In genomic region chr9:65823716-65824462, GRCm38 (mm10) we compare ENCODE assay signal across 8 mouse cellular contexts. TPM values are rescaled to one million over a fixed set of nuclear protein-coding genes. Genes with fewer than 3 reads are reported as not detected.
DNase-seq lines count a peak whose midpoint lies in the region; ATAC-seq and TF ChIP-seq lines count a peak whose summit lies in the region.

No protein-coding gene starts in this region.

- no peaks in the 10 kb centered on the region for H3K9me3 ChIP-seq in forebrain, embryonic 10.5 days
- H3K9me3 ChIP-seq in hindbrain, embryonic 15.5 days = no peaks in the 10 kb centered on the region
- no peaks in the 10 kb centered on the region for H3K9me3 ChIP-seq in neural tube, embryonic 12.5 days

- peak overlapping the region; percentile 1; the same call in 1 of the 2 replicates for H3K27ac ChIP-seq in layer of hippocampus, adult 2 months
- no peak overlapping the region for H3K27ac ChIP-seq in forebrain, embryonic 10.5 days
- 0 out of 2 replicates have a peak overlapping the region, but pooled peaks have one; percentile 20 for H3K27ac ChIP-seq in hindbrain, embryonic 15.5 days (replicated peaks)
- H3K27ac ChIP-seq in neural tube, embryonic 12.5 days = no peak overlapping the region
- no peak overlapping the region for H3K27ac ChIP-seq in thymus, adult 2 months (ENCODE audit: control insufficient read depth, insufficient read depth, low read length)

- ATAC-seq in hindbrain, embryonic 15.5 days (ENCODE audit: low FRiP score, low read depth) = no peak
- ATAC-seq in neural tube, embryonic 12.5 days (ENCODE audit: low FRiP score, low read depth) = no peak
- ATAC-seq in activated CD4-positive, CD25-positive, alpha-beta regulatory T cell, adult 4 months = no peak

- H3K4me3 ChIP-seq in layer of hippocampus, adult 2 months = peak overlapping the region; percentile 12
- 0 out of 2 replicates have a peak overlapping the region, but pooled peaks have one; percentile 9 for H3K4me3 ChIP-seq in forebrain, embryonic 10.5 days
- H3K4me3 ChIP-seq in hindbrain, embryonic 15.5 days = no peak overlapping the region
- no peak overlapping the region for H3K4me3 ChIP-seq in neural tube, embryonic 12.5 days
- no peak overlapping the region for H3K4me3 ChIP-seq in thymus, adult 2 months (ENCODE audit: control insufficient read depth, insufficient read depth, low read length)

- H3K4me2 ChIP-seq in hindbrain, embryonic 15.5 days = peak overlapping the region; percentile 32
- peak overlapping the region; percentile 36 for H3K4me2 ChIP-seq in neural tube, embryonic 12.5 days (replicated peaks)

- no peak for TF ChIP-seq CTCF in layer of hippocampus, adult 2 months (conservative IDR thresholded peaks at IDR 0.05)
- TF ChIP-seq CTCF in thymus, adult 2 months (IDR thresholded peaks at IDR 0.05; ENCODE audit: borderline replicate concordance, control insufficient read depth, extremely low read depth, insufficient read depth, low read length, poor library complexity) = no peak

- no peak overlapping the region for H3K9ac ChIP-seq in hindbrain, embryonic 15.5 days
- H3K9ac ChIP-seq in neural tube, embryonic 12.5 days = no peak overlapping the region

- no peak for TF ChIP-seq POLR2A in thymus, adult 2 months (IDR thresholded peaks at IDR 0.05; ENCODE audit: control insufficient read depth, extremely low read depth, insufficient read depth, low read length, poor library complexity)

- 87% methylated on average over 10 of the region's 10 CpGs for WGBS in forebrain, embryonic 10.5 days
- WGBS in hindbrain, embryonic 15.5 days = 29% methylated on average over 10 of the region's 10 CpGs
- 68% methylated on average over 10 of the region's 10 CpGs for WGBS in neural tube, embryonic 12.5 days
- 65% methylated on average over 10 of the region's 10 CpGs for WGBS in thymus, adult 2 months

- H3K27me3 ChIP-seq in forebrain, embryonic 10.5 days (ENCODE audit: poor library complexity, severe bottlenecking) = no peaks in the 10 kb centered on the region
- H3K27me3 ChIP-seq in hindbrain, embryonic 15.5 days = no peaks in the 10 kb centered on the region
- H3K27me3 ChIP-seq in neural tube, embryonic 12.5 days (replicated peaks) = no peaks in the 10 kb centered on the region; the same call in 1 of the 2 replicates
- H3K27me3 ChIP-seq in thymus, adult 2 months (ENCODE audit: control insufficient read depth, insufficient read depth, low read length) = no peaks in the 10 kb centered on the region

- peaks cover 2% of the 10 kb centered on the region; the same call in 1 of the 2 replicates for H3K36me3 ChIP-seq in forebrain, embryonic 10.5 days (replicated peaks)
- H3K36me3 ChIP-seq in hindbrain, embryonic 15.5 days = no peaks in the 10 kb centered on the region
- no peaks in the 10 kb centered on the region for H3K36me3 ChIP-seq in neural tube, embryonic 12.5 days
- no peaks in the 10 kb centered on the region for H3K36me3 ChIP-seq in thymus, adult 2 months (ENCODE audit: control insufficient read depth, insufficient read depth, low read length)

- no peak for DNase-seq in layer of hippocampus, adult 2 months (ENCODE audit: low spot score in 2 of 2)
- DNase-seq in layer of hippocampus, adult 8-10 months (ENCODE audit: low spot score in 2 of 2) = no peak
- DNase-seq in forebrain, embryonic 10.5 days (ENCODE audit: extremely low spot score, low spot score) = no peak
- DNase-seq in thymus, adult 2 months = no peak
- DNase-seq in adrenal gland, postnatal 4 days (ENCODE audit: low spot score in 2 of 2) = no peak

- H3K4me1 ChIP-seq in forebrain, embryonic 10.5 days = peaks cover 64% of the 10 kb centered on the region
- H3K4me1 ChIP-seq in hindbrain, embryonic 15.5 days (replicated peaks) = peaks cover 57% of the 10 kb centered on the region
- peaks cover 43% of the 10 kb centered on the region for H3K4me1 ChIP-seq in neural tube, embryonic 12.5 days
- H3K4me1 ChIP-seq in thymus, adult 2 months (replicated peaks; ENCODE audit: control insufficient read depth, insufficient read depth, low read length) = peaks cover 12% of the 10 kb centered on the region

RNA-seq across cellular contexts. Expression of gene Zfp609, which starts 3.5 kb away (rescaled TPM):
- total RNA-seq in layer of hippocampus, adult 2 months (2021) = 10 to 100 TPM; 54.2 to 62.2 TPM
- total RNA-seq in layer of hippocampus, adult 8-10 months (2022) = 10 to 100 TPM; 44.8 to 56.2 (median 50.2) TPM
- polyA plus RNA-seq in forebrain, embryonic 10.5 days (2016; fragmentation: Nextera tagmentation; extraction: Ambion mirVana) = 8.2 and 8.3 TPM in 2 replicates
- 7.7 and 8.5 TPM in 2 replicates for polyA plus RNA-seq in hindbrain, embryonic 15.5 days (2015; fragmentation: Nextera tagmentation; extraction: Ambion mirVana)
- polyA plus RNA-seq in neural tube, embryonic 12.5 days (2016; fragmentation: Nextera tagmentation; extraction: Ambion mirVana) = 12.1 and 12.8 TPM in 2 replicates
- 1 to 10 TPM; 1.8 to 2.3 TPM for polyA plus RNA-seq in activated CD4-positive, CD25-positive, alpha-beta regulatory T cell, adult 4 months (2017; shearing (Covaris generic))
- 8.0 and 10.8 TPM in 2 replicates for polyA plus RNA-seq in thymus, adult 2 months (2012; rRNA removed)
- 10 to 100 TPM; 46.5 to 52.7 TPM for total RNA-seq in adrenal gland, postnatal 4 days (2021)

Comparison
In these comparisons a context has a peak if more than half of its experiments do, and no peak if none do; other contexts are left out.
1. H3K27ac ChIP-seq: peak in layer of hippocampus, adult 2 months (single experiment) and hindbrain, embryonic 15.5 days (single experiment); none in forebrain, embryonic 10.5 days (single experiment), neural tube, embryonic 12.5 days (single experiment) and thymus, adult 2 months (single experiment).
2. H3K4me3 ChIP-seq: peak in layer of hippocampus, adult 2 months (single experiment) and forebrain, embryonic 10.5 days (single experiment); none in hindbrain, embryonic 15.5 days (single experiment), neural tube, embryonic 12.5 days (single experiment) and thymus, adult 2 months (single experiment).